Mouse (Mus musculus) C2C12 (cell line): ENCODE measurements around the gene Arhgef3.

Source experiments
- CEBPB ChIP-seq: IDR thresholded peaks from one replicate; pipeline ENCODE4 v1.6.1; 2011; ENCODE audit warnings: low read depth, mild to moderate bottlenecking, control low read depth, moderate library complexity
- CTCF ChIP-seq: IDR thresholded peaks from one replicate; pipeline ENCODE4 v1.5.1; 2011; ENCODE audit not compliant: control insufficient read depth, insufficient read depth, insufficient read length
- MAX ChIP-seq: IDR thresholded peaks from one replicate; pipeline ENCODE4 v1.6.1; 2011; ENCODE audit warnings: mild to moderate bottlenecking, control low read depth
- MYOG ChIP-seq: IDR thresholded peaks from one replicate; pipeline ENCODE4 v1.6.1; 2011; ENCODE audit not compliant: control insufficient read depth, insufficient read length; ENCODE audit errors: extremely low read depth
- USF1 ChIP-seq: IDR thresholded peaks from one replicate; pipeline ENCODE4 v1.6.1; 2011; ENCODE audit warnings: low read depth, mild to moderate bottlenecking, control low read depth, moderate library complexity

DNA sequence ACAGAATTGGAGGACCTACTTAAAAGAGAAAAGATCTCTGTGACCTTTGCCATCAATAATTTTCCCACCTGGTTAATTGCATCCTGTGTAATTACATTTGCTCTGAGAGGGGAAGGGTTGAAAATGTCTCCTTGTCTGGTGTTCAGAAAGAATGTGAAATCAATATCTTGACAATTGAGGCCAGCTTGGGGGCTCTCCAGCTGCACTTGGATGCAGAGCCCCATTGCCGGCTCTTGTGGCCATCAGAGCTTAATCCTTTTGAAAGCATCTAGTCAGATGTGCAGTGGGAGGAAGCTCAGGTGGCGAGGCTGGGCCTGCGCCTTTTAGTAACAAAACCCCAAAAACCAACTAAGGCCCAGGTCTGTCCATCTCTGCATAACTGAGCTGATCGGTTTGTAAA is 28.7 kb upstream of the Arhgef3 start:
- TF ChIP-seq CTCF (no peak), USF1 (no peak), MAX (no peak), MYOG (no peak), CEBPB (no peak)
